Mouse (Mus musculus) cerebellum, postnatal 14 days (tissue): ENCODE results near the gene Prx.

Experiments
- DNase-seq, 2 experiments: peaks; one replicate each; pipeline ENCODE4 v3.0.0; 2021; ENCODE audit warnings: mixed read lengths in 2 of 2

Prx gene

DNA sequence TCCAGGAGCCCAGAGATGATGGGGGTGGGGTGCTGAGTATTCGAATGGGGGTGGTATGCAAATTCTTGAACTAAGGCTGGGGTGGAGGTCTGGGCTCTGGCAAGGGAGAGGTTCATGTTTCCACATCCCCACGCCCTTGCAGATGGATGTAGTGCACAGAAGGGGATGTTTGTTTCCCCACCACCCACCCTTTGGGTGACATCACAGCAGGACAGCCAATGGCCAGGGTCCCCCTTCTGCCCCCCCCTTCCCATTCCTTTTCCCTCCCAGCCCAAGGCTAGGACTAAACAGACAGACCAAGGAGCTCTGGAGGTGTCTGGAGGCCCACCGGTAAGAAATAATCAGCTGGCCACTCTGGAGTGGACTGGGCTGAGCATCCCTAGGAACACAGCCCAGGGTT lies at the start of gene Prx:
Gene Prx (plus strand): TSS at position 289 of the 400 bp plus-strand sequence.
- no peak for DNase-seq

DNA sequence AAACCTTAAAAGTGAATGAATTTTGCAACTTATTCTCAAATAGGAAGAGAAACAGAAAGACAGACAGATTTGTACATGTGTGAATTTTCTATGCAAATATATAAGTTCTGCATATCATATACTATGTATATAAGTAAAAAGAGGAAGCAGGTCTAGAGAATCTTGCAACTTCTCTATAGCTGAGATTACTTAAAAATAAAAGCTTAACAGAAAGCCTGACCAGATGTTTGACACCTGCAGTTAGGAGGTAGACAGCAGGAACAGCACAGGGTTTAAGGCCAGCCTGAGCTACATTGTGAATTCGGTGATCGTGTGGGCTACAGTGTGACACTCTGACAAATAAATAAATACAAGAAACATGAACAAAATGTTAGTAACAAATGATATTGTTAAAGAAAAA lies 47.8 kb upstream of the Prx start:
- DNase-seq, result no peak

DNA sequence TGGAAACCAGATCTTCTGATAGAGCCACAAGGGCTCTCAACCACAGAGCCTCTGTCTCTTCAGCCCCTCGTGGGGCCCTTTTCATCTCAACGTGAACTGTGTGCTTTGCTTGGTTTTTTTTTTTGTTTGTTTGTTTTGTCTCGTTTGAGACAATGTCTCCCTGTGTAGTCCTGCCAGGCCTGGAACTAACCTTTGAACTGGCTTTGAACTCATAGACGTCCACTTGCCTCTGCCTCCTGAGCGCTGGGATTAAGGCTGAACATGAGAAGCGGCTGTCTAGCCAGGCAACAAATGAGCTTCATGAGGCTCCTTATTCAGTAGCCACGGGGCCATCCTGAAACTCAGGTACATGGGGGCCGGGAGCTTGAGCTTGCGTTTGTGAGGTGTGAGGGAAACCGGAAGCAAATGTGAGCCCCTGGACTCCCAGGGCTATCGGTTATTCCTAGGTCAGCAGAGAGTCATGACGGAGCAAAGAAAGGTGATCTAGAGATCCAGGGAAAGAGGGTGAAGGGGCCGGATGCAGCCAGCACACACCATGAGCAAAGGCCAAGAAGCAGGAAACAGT lies 46.8 kb upstream of the Prx start:
- DNase-seq, result no peak

DNA sequence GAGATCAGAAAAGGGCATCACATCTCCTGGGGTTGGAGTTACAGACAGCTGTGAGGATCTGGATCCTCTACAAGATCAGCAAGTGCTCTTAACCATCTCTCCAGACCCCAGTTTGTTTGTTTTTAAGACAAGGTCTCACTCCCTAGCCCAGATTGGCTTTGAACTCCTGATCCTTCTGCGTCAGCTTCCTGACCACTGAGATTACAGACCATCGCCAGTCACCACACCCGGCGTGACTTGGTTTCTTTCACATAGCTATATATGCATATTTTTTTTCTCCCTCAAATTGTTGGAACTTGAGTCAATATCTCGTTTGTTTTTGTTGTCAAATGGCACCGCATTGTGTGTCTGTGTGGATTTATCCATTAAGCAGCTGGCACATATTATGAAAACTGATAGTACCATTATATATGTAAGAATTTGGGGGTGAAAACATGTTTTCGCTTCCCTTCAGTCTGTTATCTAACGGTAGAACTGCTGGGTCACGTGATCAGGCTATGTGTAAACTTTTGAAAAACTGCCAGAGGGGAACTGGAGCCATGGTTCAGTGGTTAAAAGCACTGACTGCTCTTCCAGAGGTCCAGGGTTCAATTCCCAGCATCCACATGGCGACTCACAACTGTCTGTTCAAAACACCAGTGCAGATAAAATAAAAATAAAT lies 44.5 kb upstream of the Prx start:
- DNase-seq, result no peak

DNA sequence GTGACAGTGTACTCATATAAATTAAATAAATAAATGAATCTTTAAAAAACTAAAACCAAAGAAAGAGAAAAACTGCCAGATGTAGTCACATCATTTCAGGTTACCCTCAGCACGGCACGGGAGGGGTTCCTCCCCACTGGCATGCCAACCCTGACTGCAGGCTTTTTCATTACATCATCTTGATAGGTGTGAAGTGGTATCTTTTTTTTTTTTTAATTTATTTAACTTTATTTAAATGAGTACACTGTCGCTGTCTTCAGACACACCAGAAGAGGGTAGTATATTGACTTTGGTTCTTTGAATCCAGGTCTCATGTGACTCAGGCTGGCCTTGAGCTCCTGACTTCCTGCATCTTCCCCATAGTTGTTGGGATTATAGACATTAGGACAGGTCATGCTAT lies 43.9 kb upstream of the Prx start:
- no peak for DNase-seq

DNA sequence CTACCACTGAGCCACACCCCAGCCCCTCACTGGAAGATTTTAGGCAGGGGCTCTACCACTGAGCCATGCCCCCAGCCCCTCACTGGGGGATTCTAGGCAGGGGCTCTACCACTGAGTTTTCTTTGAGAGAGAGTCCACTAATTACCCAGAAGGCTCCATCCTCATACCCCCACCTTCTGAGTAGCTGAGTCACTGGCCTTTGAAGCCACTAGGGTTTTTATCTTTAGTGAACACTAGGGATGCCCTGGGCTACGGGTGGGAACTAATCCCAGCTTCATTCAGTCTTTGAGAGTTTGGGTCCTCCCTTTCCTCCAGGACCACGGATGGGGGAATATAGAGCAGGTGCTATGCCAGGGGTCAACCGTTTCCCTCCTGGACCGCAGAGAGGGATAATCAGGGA lies 40.5 kb upstream of the Prx start:
- no peak for DNase-seq

DNA sequence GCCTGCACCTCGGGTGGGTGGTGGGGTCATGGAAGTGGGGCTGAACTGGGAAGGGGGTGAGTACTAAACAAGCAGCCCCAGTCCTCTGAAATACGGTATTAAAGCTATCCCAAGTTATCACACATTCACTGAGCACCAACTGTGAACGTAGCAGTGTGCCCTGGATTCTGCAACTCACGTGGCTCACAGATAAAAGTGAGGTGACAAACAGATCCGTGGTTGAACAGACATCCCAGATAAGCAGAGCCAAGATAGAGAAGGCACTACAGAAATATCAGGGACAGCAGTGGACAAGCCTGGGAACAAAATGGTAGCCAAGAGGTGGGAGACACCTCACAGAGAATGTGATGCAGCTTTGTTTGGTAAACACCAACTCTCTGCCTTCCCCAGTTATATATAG lies 39.5 kb upstream of the Prx start:
- DNase-seq, result no peak

DNA sequence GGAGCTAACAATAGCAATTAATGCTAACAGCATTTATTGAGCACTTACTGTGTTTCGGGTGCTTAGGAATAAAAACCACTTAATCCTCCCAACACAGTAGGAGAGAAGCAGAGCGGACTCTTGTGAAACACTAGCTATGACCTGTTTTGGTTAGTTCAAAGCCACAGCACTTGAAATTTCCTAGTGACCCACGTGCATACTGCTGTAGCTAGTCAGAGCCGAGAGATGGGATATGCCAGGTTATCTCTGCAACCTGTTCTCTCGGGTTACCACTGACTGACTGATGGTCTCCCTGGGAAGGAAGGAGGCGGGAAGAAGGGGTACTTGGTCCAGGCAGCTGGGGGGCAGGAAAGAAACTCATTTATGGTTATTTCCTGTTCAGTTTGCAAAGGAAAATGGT lies 38.6 kb upstream of the Prx start:
- no peak for DNase-seq

DNA sequence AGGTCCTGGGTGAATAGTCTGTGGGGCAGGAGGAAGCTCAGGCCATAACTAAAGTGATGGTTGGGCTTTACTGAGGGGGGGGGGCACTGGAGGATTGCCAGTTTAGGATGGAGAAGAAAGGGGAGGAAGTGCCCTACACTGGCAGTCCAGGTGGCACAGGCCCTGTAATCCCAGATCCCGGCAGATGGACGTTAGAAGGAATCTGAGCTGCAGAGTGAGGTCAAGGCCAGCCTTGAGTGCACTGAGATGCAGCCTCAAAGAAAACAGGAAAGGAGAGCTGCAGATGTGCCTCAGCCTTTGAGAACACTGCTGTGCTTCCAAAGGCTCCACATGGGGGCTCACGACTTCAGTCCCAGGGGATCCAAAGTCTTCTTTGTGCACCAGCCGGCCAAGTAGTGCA lies 31.5 kb upstream of the Prx start:
- DNase-seq, result peak; percentile 39 to 66

DNA sequence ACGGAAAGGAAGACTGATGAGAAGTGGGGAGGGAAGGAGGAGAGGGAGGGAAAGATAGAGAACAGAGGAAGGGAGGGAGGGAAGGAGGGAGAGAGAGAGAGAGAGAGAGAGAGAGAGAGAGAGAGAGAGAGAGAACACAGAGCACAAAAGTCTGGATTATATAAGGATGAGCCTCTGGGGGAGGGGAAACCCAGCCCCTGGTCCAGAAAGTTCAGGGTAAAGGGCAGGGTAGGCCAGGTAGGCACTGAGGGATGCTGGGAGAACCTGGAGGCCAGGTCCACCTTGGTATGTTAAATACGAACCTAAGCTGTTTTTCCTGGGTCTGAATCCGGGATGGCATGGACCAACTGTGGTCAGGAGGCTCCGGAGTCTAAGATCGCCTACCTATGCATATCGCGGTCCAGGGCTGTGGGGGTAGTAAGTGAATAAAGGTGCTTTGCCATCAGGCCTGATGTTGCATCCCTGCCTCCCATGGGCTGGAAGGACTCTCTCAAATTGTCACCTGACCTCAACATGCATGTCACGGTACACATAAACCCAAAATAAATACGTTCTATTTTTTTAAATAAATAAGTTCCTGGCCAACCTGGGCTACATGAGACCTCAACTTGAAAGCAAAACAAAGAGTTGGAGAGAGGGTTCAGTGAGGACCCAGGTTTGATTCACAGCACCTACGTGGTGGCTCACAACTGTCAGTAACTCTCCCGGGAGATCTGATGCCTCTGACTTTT lies 27.6 kb upstream of the Prx start:
- no peak for DNase-seq

DNA sequence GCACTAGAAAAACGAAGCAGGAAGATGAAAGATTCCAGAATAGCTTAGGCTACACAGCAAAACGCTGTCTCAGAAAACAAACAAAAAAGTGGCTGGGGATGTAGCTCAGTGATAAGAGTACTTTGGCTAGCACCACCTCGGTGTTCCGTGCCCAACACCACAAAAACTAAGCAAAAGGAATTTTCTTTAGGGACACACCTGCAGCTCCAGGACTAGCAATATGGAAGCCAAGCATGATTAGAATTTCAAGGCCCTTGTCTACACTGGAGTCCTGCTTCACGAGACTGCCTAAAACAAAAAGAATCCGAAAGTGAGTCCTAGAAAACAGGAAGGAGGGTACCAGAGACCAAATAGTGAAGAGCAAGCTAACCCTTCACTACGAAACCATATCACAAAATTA lies 26.5 kb upstream of the Prx start:
- peak in 1 of 2 experiments; percentile 28 for DNase-seq

DNA sequence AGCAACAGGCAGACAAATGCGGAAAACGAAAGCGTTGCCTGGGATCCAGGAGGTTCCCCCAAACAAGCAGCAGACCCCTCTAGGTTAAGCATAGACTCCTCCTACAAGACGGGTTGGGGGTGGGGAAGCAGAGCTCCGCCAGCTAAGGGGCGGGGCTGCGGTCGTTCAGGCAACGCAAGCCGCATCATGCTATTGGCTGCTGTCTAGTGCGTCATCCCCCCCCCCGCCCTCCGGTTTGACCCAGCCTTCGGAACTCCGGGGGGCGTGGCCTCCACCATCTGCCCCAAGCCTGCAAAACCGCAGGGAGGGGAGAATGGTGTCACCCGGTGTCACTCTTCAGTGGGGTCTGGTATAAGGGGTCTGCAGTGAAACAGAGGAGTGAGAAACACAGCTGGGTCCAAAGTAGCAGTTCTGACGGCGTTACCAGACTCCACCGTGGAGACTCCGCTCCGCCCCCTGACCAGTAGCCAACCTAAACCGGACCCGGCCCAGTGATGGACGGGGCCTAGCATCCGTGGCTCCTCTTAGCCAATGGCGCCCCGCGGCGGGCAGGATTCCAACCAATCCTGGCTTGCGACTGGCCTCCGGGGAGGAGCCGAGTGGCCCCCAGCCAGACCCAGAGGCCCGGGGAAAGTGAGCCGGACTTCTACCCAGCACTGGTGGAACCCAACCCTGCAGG lies 25.8 kb upstream of the Prx start, which contains the start of gene Sertad3:
Gene Sertad3 (plus strand): TSS at position 613 of the 679 bp plus-strand sequence.
- DNase-seq, result peak; percentile 100

DNA sequence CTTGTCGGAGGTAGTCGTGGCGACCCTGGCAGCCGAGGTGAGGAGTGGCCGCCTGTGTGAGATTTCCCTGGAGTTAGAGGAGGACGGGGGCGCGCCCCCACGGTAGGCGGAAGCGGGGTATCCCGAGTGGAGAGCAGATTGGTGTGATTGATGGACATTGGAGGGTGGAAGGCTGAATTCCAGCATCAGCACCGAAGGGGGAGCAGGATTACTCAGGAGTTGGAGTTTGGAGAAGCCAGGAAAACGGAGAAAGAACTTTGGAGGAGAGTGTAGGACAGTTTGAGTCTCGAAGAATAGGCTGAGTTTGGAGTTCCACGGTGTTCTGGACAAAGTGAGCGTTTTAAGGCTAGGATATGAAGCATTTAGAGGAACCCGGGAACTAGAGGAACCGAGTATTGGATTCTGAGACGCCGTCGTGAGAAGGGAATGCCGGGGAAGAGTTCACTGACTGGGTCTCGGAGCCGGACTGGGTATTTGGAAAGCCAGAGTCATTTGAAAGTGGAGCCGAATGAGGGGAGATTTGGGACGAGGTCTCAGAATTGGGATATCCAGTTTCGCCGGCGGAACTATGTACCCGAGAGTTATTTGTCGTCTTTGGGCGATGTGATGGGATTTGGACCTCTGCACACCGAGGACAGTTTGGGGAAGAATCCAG lies 25.2 kb upstream of the Prx start:
- no peak for DNase-seq

DNA sequence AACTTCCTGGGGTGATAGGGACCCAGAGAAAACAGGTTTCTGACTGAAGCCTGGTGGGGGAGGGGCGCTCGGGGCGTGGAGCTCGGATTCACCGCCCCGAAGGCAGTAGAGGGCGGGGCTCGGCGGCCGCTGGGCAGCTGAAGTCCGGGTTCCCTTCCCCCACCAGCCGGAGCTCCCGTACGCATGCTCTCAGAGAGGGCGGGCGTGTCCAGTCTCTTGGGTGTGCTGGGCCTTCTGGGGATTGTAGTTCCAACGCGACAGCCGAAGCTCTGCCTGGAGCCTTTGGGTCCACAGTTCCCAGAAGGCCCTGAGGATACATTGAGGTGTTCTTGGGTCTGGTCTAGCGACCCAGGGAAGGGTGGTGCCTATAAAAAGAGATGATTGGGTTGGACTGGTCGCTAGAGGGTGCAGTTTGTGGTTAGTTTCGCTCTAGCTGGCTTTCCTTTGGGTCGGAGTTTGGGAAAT lies 24.6 kb upstream of the Prx start:
- DNase-seq, result peak; percentile 98

DNA sequence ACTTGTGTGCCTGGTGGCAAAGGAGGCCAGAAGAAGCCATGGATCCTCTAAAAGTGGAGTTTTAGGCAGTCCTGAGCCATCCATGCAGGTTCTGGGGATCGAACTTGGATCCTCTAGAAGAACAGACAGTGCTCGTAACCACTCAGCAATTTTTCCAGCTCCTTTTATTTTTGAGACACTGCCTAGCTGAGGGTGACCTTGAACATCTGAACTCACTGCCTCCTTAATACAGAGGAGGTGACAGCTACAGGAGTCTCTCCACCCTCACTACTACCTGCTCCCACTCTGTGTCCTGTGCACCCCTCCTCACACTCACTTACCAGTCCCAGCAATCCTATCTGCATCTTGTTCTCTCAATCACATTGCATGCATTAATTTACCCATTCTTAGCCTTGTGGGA lies 23.5 kb upstream of the Prx start:
- no peak for DNase-seq

DNA sequence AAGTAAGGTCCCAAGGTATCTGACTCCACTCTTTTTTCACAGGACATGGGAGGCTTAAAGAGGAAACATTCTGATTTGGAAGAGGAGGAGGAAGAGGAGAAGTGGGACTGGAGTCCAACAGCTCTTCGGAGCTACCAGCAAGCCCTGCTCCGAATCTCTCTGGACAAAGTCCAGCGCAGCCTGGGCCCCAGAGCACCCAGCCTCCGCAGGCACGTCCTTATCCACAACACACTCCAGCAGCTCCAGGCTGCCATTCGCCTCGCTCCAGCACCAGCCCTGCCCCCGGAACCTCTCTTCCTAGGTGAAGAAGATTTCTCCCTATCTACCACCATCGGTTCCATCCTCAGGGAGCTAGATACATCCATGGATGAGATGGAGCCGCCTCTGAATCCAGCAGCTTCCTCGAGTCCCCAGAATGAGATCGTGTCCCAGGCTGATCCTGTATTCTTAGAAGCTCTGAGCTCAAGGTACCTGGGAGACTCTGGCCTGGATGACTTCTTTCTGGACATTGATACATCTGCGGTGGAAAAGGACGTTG lies 23.0 kb upstream of the Prx start:
- no peak for DNase-seq

DNA sequence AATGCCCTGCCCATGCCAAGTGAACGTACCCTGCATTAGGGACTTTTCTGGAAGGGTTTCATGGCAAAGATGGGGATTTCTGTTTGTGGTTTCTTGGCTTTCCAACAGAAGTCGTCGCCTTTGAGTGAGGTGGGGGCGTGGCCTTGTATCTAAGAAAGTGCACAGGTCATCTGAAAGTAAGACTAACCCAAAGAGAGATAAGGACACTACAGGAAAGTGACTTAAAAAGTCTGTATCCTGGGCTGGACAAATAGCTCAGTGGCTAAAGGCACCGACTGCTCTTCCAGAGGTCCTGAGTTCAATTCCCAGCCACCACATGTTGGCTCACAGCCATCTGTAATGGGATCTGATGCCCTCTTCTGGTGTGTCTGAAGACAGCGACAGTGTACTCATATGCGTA lies 20.6 kb upstream of the Prx start:
- DNase-seq, result no peak

DNA sequence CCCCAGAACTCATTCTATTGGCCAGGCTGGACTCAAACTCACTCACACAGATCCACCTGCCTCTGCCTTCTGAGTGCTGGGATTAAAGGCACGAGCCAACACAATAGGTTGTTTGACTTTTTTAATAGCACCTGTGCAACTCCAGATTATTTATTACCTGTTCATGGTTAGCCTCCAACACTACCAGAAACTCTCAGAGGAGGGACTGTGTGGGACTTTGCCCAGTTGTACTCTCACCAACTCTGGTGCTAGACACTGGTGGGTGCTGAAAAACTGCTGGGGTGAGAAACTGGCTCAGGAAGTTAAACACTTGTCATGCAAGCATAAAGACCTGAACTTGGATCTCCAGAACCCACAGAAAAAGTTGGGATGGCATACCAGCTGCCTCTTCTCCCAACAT lies 19.4 kb upstream of the Prx start:
- DNase-seq, result no peak

DNA sequence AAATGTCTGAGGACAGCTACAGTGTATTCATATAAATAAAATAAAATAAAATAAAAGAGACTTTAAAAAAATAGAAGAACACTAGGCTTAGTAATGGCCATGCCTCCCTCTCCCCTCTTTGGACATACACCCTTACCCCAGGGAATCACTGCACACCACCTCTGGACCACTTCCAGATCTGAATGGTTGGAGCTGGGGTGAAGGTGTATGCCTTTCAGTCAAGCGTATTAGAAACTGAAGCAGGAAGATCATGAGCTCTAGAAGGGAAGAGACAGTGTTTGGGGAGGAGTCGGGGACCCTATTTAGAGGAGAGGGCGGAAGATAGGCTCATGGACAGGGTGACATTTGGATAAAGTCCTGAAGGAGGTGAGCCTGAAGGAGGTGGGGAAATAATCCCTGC lies 18.6 kb upstream of the Prx start:
- DNase-seq, result no peak

DNA sequence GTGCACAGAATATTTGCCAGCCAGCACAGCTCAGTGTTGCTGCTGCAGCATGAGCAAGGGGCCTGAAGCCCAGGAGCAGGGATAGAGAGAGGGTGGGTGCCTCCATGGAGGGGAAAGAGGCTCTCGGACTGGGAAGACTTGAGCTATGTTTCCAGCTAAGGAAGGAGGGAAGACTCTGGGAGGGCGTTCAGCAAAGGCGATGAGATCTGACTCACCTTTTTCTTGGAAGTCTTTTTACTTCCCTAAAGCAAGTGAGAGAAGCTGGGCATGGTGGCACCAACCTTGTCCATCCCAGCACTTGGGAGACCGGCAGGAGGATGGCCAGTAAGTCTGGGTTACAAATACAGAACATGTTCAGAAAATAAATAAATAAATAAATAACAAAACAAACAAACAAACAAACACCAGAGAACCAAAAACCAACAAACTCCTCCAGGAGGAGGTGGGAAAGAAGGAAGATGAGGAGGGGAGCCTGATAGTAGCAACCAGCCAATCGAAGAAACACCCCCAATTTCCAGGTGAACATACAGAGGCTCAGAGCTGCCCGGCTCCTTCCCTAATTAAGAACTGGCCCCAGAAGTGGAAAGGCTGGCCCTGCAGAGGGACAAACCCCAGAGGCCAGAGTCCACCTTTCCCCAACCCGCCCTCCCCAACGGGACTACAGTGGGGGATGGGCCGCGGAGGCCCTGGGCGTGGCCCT lies 18.0 kb upstream of the Prx start:
- DNase-seq, result no peak

DNA sequence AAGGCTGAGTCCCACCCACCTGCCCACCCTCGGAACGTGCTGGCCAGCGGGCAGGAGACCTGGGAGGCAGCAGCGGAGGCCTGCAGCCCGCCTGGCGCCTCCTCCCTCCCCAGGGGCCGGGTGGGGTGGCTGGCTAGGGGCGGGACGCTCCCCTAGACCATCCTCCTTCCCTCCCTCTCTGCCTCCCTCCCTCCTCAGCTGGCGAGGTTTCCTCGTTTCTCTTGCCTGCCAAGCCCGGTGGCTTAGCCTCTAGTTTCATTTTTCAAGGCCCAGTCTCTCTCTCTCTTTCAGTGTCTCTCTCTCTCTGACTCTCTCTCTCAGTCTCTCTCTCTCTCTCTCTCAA lies 17.5 kb upstream of the Prx start:
- DNase-seq, result peak; percentile 72 to 76

DNA sequence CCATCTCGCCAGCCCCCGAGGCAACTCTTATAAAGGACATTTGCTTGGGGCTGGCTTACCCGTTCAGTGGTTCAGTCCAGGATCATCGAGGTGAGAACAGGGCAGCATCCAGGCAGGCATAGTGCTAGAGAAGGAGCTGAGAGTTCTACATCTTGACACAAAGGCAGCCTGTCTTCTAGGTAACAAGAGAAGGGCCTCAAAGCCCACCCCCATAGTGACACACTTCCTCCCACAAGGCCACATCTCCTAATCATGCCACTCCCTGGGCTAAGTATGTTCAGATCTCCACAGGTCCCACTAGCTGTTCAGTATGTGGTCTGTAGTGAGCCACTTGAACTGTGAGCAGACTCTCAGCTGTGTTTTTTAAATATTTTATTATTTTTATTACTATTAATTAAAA lies 15.3 kb upstream of the Prx start:
- DNase-seq, result no peak
